Mouse (Mus musculus): ENCODE results near the gene Grid2ip.
"Not testable (repeated sequence)": the region's sequence is repeated elsewhere in the genome, so short reads cannot be mapped to it uniquely, and the experiment has no call there.

DNA sequence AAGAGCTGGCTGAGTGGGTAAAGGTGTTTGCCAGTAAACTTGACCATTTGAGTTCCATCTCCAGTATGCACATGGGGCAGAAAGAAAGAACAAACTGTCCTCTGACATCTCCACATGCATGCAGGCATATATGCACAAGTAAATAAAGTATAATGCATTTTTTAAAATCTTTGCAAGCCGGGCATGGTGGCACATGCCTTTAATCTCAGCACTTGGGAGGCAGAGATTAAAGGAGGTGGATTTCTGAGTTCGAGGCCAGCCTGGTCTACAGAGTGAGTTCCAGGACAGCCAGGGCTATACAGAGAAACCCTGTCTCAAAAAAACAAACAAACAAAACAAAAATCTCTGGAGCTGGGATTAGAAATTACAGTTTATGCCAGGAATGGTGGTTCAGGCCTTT is 37.8 kb downstream of the Grid2ip start:
- not testable (repeated sequence) for TF ChIP-seq POLR2A (IDR thresholded peaks at IDR 0.05; ENCODE audit: insufficient read length, low read depth); MAX (IDR thresholded peaks at IDR 0.05; ENCODE audit: low read depth)

Measured in myocyte (in vitro differentiated cells).